Mouse (Mus musculus): ENCODE data around the gene Uggt2. TPM values are rescaled to one million over a fixed set of nuclear protein-coding genes. Genes with fewer than 3 reads are reported as not detected.

Gene Uggt2
- polyA plus RNA-seq, 1 experiment: 2.6 TPM

DNA sequence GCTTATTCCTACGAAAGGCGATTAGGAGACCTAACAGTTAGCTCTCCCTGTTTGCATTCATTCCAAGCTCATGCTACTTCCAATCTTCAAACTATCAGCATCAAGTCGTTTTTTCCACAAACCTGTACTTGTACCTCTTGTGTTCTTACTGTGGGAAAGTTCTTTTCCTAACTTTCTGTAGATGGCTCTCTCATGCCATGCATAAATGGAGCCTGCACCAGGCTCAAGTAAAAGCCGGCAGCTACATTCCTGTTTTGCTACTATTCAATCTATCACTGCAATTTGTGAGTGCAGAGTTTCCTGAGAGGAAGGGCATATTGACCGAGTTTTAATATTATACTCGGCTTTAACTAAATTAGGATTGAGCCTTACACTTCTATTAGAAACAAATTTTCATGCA, 13.3 kb upstream of the Uggt2 start:
- H3K79me2 ChIP-seq (ENCODE audit: control insufficient read depth, insufficient read depth): no peaks in the 10 kb centered on the region
- peaks cover 11% of the 10 kb centered on the region for H3K27me3 ChIP-seq (ENCODE audit: control insufficient read depth, insufficient read depth, insufficient read length)
- no peaks in the 10 kb centered on the region for H3K36me3 ChIP-seq (ENCODE audit: control insufficient read depth, insufficient read depth)
- no peak overlapping the region for H3K4me2 ChIP-seq (ENCODE audit: low read depth)
- TF ChIP-seq CEBPB (IDR thresholded peaks at IDR 0.05; ENCODE audit: insufficient read depth, poor library complexity, severe bottlenecking): no peak
- H3ac ChIP-seq (ENCODE audit: control insufficient read depth, insufficient read length): no peak overlapping the region
- H3K4me3 ChIP-seq: no peak overlapping the region

DNA sequence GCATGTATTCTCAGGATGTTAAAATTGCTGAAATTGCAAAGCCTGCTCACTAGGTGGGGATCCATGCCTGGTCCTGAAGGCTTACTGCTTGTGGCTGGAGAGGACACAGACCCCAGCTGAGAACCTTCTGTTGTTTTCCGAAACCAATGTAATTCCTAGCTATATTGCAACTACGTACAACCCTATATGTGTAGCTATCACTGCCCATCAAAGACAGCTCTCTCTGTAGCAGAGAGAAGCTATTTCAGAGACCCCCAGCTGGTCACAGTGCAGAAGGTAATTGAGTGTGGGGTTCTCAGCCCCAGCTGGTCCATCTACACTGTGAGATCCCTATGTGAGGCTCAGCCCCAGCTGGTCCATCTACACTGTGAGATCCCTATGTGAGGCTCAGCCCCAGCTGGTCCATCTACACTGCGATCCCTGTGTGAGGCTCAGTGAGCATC, 10.6 kb upstream of the Uggt2 start:
- TF ChIP-seq POLR2A (IDR thresholded peaks at IDR 0.05; ENCODE audit: insufficient read length, low read depth) (no peak), POLR2AphosphoS2 (IDR thresholded peaks at IDR 0.05; ENCODE audit: insufficient read length, low read depth) (no peak), REST (IDR thresholded peaks at IDR 0.05; ENCODE audit: insufficient read depth, insufficient read length) (no peak), TCF12 (IDR thresholded peaks at IDR 0.05; ENCODE audit: insufficient read depth, poor library complexity, severe bottlenecking) (no peak), MYOG (IDR thresholded peaks at IDR 0.05; ENCODE audit: control insufficient read depth in 1 of 3, insufficient read depth in 1 of 3, insufficient read length in 2 of 3, low read depth in 2 of 3) (no peak), TCF3 (IDR thresholded peaks at IDR 0.05; ENCODE audit: insufficient read length, low read depth) (no peak), CEBPB (IDR thresholded peaks at IDR 0.05; ENCODE audit: insufficient read depth, poor library complexity, severe bottlenecking) (no peak), SRF (IDR thresholded peaks at IDR 0.05; ENCODE audit: control insufficient read depth, insufficient read length, low read depth) (no peak), USF1 (IDR thresholded peaks at IDR 0.05; ENCODE audit: low read depth) (no peak), MYOD1 (IDR thresholded peaks at IDR 0.05; ENCODE audit: control insufficient read depth in 1 of 3, insufficient read length in 2 of 3, low read depth in 2 of 3) (no peak), MAX (IDR thresholded peaks at IDR 0.05; ENCODE audit: low read depth) (no peak), E2F4 (IDR thresholded peaks at IDR 0.05; ENCODE audit: insufficient read depth) (no peak)
- H3K4me3 ChIP-seq: no peak overlapping the region
- H3ac ChIP-seq (ENCODE audit: control insufficient read depth, insufficient read length): no peak overlapping the region
- H3K36me3 ChIP-seq (ENCODE audit: control insufficient read depth, insufficient read depth): no peaks in the 10 kb centered on the region
- peaks cover 11% of the 10 kb centered on the region for H3K27me3 ChIP-seq (ENCODE audit: control insufficient read depth, insufficient read depth, insufficient read length)
- no peak overlapping the region for H3K4me2 ChIP-seq (ENCODE audit: low read depth)
- no peaks in the 10 kb centered on the region for H3K79me2 ChIP-seq (ENCODE audit: control insufficient read depth, insufficient read depth)

DNA sequence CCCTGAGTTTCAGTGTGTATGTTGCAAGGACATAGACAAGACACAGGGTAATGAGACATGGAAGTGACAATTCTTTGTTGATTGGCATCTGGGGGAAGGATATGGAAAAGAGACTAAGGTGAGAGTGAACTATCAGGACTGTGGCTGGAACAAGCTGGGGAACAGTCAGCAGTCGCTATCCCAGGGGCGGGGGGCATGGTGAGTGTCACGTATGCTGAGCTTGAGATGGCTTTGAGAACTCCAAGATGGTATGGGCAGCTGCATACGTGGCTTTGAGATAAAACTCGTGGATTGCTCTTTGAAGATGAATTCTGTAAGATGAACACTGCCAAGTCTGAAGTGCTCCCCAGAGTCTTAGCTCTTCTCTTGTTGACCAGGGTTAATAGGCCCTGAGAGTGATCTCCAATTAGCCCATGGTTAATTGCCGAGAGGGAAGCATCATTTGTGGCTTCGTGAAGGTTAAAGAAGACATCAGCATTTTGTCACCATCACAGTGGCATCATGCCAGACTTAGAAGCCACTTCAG, 9.6 kb upstream of the Uggt2 start:
- Histone ChIP-seq H3K79me2 (ENCODE audit: control insufficient read depth, insufficient read depth) (no peaks in the 10 kb centered on the region), H3ac (ENCODE audit: control insufficient read depth, insufficient read length) (no peak overlapping the region), H3K36me3 (ENCODE audit: control insufficient read depth, insufficient read depth) (no peaks in the 10 kb centered on the region), H3K4me3 (no peak overlapping the region), H3K27me3 (ENCODE audit: control insufficient read depth, insufficient read depth, insufficient read length) (peaks cover 11% of the 10 kb centered on the region), H3K4me2 (ENCODE audit: low read depth) (no peak overlapping the region)
- no peak for TF ChIP-seq SRF (IDR thresholded peaks at IDR 0.05; ENCODE audit: control insufficient read depth, insufficient read length, low read depth)
- TF ChIP-seq USF1 (IDR thresholded peaks at IDR 0.05; ENCODE audit: low read depth): no peak
- no peak for TF ChIP-seq TCF12 (IDR thresholded peaks at IDR 0.05; ENCODE audit: insufficient read depth, poor library complexity, severe bottlenecking)
- TF ChIP-seq POLR2AphosphoS2 (IDR thresholded peaks at IDR 0.05; ENCODE audit: insufficient read length, low read depth): no peak
- TF ChIP-seq REST (IDR thresholded peaks at IDR 0.05; ENCODE audit: insufficient read depth, insufficient read length): no peak

DNA sequence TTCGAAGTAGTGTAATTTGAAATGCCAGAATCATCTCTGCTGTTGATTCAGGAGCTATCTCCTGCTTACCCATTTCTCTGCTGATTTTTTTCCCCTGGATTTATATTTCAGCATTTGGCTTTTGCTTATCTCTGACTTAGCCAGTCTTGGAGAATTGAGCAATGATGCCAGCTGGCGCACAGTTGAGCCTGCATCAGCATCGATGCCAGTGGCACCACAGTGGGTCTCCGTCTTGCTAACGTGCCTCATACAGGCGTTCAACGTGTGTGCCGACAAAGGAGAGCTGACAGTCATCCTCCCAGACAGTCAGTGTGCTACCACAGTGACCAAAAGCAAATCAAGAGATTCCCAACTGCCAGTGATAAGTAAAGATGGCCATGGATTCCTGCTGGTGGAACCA, 8.4 kb upstream of the Uggt2 start:
- Histone ChIP-seq H3K4me2 (ENCODE audit: low read depth) (no peak overlapping the region), H3K27me3 (ENCODE audit: control insufficient read depth, insufficient read depth, insufficient read length) (peaks cover 11% of the 10 kb centered on the region), H3K4me3 (no peak overlapping the region), H3ac (ENCODE audit: control insufficient read depth, insufficient read length) (no peak overlapping the region), H3K79me2 (ENCODE audit: control insufficient read depth, insufficient read depth) (no peaks in the 10 kb centered on the region), H3K36me3 (ENCODE audit: control insufficient read depth, insufficient read depth) (no peaks in the 10 kb centered on the region)
- no peak for TF ChIP-seq POLR2A (IDR thresholded peaks at IDR 0.05; ENCODE audit: insufficient read length, low read depth)

DNA sequence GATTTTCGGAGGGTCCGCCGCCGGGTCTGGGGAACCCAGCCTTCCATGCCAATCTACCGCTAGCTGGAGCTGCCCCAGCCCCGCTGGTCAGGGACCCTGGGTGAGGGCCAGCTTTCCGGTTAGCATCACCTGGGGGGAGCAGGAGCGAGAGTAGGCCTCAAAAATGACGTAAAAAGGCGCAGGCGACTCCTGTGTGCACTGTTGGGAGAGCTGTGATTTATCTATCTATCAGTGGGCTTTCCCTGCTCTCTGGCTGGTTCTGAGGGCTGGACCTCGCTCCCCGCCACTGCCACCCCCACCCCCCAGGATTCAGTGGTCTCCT, 301 bp upstream of the Uggt2 start:
- peak overlapping the region; percentile 75 for H3K4me2 ChIP-seq (ENCODE audit: low read depth)
- H3K4me3 ChIP-seq: peak overlapping the region; percentile 38
- TF ChIP-seq POLR2AphosphoS2 (IDR thresholded peaks at IDR 0.05; ENCODE audit: insufficient read length, low read depth) (no peak), TCF3 (IDR thresholded peaks at IDR 0.05; ENCODE audit: insufficient read length, low read depth) (no peak), POLR2A (IDR thresholded peaks at IDR 0.05; ENCODE audit: insufficient read length, low read depth) (no peak), SRF (IDR thresholded peaks at IDR 0.05; ENCODE audit: control insufficient read depth, insufficient read length, low read depth) (no peak), CEBPB (IDR thresholded peaks at IDR 0.05; ENCODE audit: insufficient read depth, poor library complexity, severe bottlenecking) (no peak), E2F4 (IDR thresholded peaks at IDR 0.05; ENCODE audit: insufficient read depth) (no peak), USF1 (IDR thresholded peaks at IDR 0.05; ENCODE audit: low read depth) (no peak), TCF12 (IDR thresholded peaks at IDR 0.05; ENCODE audit: insufficient read depth, poor library complexity, severe bottlenecking) (no peak), MYOG (IDR thresholded peaks at IDR 0.05; ENCODE audit: control insufficient read depth in 1 of 3, insufficient read depth in 1 of 3, insufficient read length in 2 of 3, low read depth in 2 of 3) (no peak), REST (IDR thresholded peaks at IDR 0.05; ENCODE audit: insufficient read depth, insufficient read length) (no peak), MYOD1 (IDR thresholded peaks at IDR 0.05; ENCODE audit: control insufficient read depth in 1 of 3, insufficient read length in 2 of 3, low read depth in 2 of 3) (no peak), MAX (IDR thresholded peaks at IDR 0.05; ENCODE audit: low read depth) (no peak)
- H3ac ChIP-seq (ENCODE audit: control insufficient read depth, insufficient read length): peak overlapping the region; percentile 80
- no peaks in the 10 kb centered on the region for H3K27me3 ChIP-seq (ENCODE audit: control insufficient read depth, insufficient read depth, insufficient read length)
- no peaks in the 10 kb centered on the region for H3K79me2 ChIP-seq (ENCODE audit: control insufficient read depth, insufficient read depth)
- no peaks in the 10 kb centered on the region for H3K36me3 ChIP-seq (ENCODE audit: control insufficient read depth, insufficient read depth)
